In the genomic region with DNA sequence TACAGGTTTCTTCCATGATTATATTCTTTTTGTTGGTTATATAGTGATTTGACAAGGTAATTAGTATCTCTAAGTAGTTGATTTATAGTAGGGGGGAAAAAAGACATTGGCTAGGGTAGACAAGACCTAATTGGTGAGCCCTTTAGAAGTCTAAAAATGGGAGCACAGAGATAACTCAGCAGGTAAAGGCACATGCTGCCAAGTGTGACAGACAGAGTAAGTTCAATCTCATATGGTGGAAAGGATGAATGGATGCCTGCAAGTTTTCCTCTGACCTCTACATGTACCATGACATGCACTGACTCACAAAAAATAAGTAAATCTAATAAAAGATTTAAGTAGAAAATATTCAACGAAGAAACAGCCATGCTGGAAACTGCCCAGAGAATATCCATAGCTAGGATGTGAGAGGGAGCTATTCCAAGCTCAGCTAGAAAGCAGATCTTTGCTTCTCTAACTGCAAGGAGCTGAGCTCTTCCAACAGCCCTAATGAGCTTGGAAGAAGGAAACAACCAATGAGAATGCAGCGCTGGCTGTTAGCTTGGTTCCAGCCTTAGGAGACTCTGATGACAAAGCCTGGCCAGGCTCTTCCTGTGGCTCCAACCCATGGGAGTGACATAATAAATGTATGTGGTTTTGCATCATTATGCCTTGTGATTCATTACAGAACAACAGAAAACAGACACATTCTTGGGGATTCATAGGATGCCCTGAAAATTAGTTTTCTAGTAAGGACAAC, we compare ENCODE assay signal across 26 mouse cellular contexts.
DNase-seq lines count a peak whose midpoint lies in the region; ATAC-seq and TF ChIP-seq lines count a peak whose summit lies in the region.
"Had no signal": no experiment of that assay in that cellular context is flagged by ENCODE, and none has a peak within 500 bp of the region (broad histone marks: within the 10 kb centered on the region; RNA-seq: fewer than 3 reads in every experiment).

No protein-coding gene starts in this region.

- no peaks in the 10 kb centered on the region for H3K36me3 ChIP-seq in hindbrain, postnatal 0 days (ENCODE audit: insufficient read depth, low read length)
- no peaks in the 10 kb centered on the region for H3K36me3 ChIP-seq in hindbrain, embryonic 12.5 days
- H3K36me3 ChIP-seq in forebrain, embryonic 14.5 days (ENCODE audit: control insufficient read depth, insufficient read depth, low read length) = no peaks in the 10 kb centered on the region
- H3K36me3 ChIP-seq: G1E; heart, embryonic 12.5 days; hindbrain, embryonic 15.5 days; intestine, embryonic 15.5 days; liver, embryonic 13.5 days had no signal

- no peak overlapping the region for H3K27ac ChIP-seq in hindbrain, postnatal 0 days
- no peak overlapping the region for H3K27ac ChIP-seq in hindbrain, embryonic 12.5 days
- no peak overlapping the region for H3K27ac ChIP-seq in forebrain, embryonic 14.5 days (ENCODE audit: low read depth, low read length)
- H3K27ac ChIP-seq: hindbrain, embryonic 15.5 days; intestine, embryonic 15.5 days; left cerebral cortex, adult 2 months; liver, embryonic 13.5 days; stomach, postnatal 0 days had no signal

- no peaks in the 10 kb centered on the region for H3K4me1 ChIP-seq in hindbrain, postnatal 0 days (ENCODE audit: insufficient read depth, low read length)
- H3K4me1 ChIP-seq in hindbrain, embryonic 12.5 days = no peaks in the 10 kb centered on the region
- H3K4me1 ChIP-seq in forebrain, embryonic 14.5 days (ENCODE audit: control insufficient read depth, insufficient read depth, low read length) = peaks cover 4% of the 10 kb centered on the region; the same call in 1 of the 2 replicates
- H3K4me1 ChIP-seq: intestine, embryonic 15.5 days; liver, embryonic 13.5 days had no signal

- 65% methylated on average over 2 of the region's 2 CpGs for WGBS in hindbrain, postnatal 0 days
- 81% methylated on average over 2 of the region's 2 CpGs for WGBS in hindbrain, embryonic 12.5 days
- 63% methylated on average over 2 of the region's 2 CpGs for WGBS in forebrain, embryonic 14.5 days

- DNase-seq in embryo, embryonic 11 days = peak; percentile 10
- DNase-seq in embryo, embryonic 9.5 days (ENCODE audit: extremely low spot score) = no peak
- DNase-seq in hindbrain, postnatal 0 days (ENCODE audit: low spot score) = peak; percentile 44
- DNase-seq in forebrain, embryonic 14.5 days (ENCODE audit: low spot score) = peak; percentile 51
- no peak for DNase-seq in thymus, postnatal 0 days (ENCODE audit: low spot score)
- no peak for DNase-seq in heart, postnatal 14 days
- DNase-seq: adrenal gland, adult 2 months; B cell, adult 2 months; cerebellum, adult 2 months; gastrocnemius, postnatal 14 days; heart, adult 11 months; kidney, adult 8-10 months; kidney, postnatal 10 days; liver, embryonic 13.5 days; lung, adult 2 months; lung, postnatal 14 days; right cerebral cortex, postnatal 14 days; thymus, adult 2 months had no signal

- no peak overlapping the region for H3K4me3 ChIP-seq in hindbrain, postnatal 0 days (ENCODE audit: low read length)
- H3K4me3 ChIP-seq in hindbrain, embryonic 12.5 days = no peak overlapping the region
- H3K4me3 ChIP-seq in forebrain, embryonic 14.5 days (ENCODE audit: low read depth, low read length) = no peak overlapping the region
- H3K4me3 ChIP-seq: heart, embryonic 12.5 days; hindbrain, embryonic 15.5 days; intestine, embryonic 15.5 days; left cerebral cortex, adult 2 months; liver, embryonic 13.5 days had no signal

- no peak for TF ChIP-seq CTCF in hindbrain, postnatal 0 days (IDR thresholded peaks at IDR 0.05; ENCODE audit: low read depth)

- intact Hi-C loops in heart, postnatal 14 days (cut with DNase I) = no loop called here

- ATAC-seq in hindbrain, postnatal 0 days = no peak
- no peak for ATAC-seq in hindbrain, embryonic 12.5 days (ENCODE audit: low FRiP score)
- peak; percentile 70; the same call in 1 of the 2 replicates for ATAC-seq in forebrain, embryonic 14.5 days
- ATAC-seq: intestine, embryonic 15.5 days had no signal

- no peaks in the 10 kb centered on the region for H3K27me3 ChIP-seq in hindbrain, postnatal 0 days (ENCODE audit: insufficient read depth, low read length)
- no peaks in the 10 kb centered on the region for H3K27me3 ChIP-seq in hindbrain, embryonic 12.5 days
- no peaks in the 10 kb centered on the region for H3K27me3 ChIP-seq in forebrain, embryonic 14.5 days (replicated peaks; ENCODE audit: control insufficient read depth, insufficient read depth, low read length)
- H3K27me3 ChIP-seq: CH12.LX; heart, embryonic 12.5 days; hindbrain, embryonic 15.5 days; intestine, embryonic 15.5 days; liver, embryonic 13.5 days had no signal

- no peak overlapping the region for H3K4me2 ChIP-seq in hindbrain, postnatal 0 days (ENCODE audit: low read depth, low read length)
- H3K4me2 ChIP-seq in hindbrain, embryonic 12.5 days (replicated peaks) = no peak overlapping the region
- H3K4me2 ChIP-seq in forebrain, embryonic 14.5 days (ENCODE audit: low read length) = no peak overlapping the region
- H3K4me2 ChIP-seq: heart, embryonic 12.5 days; hindbrain, embryonic 15.5 days; intestine, embryonic 15.5 days; liver, embryonic 13.5 days had no signal

- no peak overlapping the region for H3K9ac ChIP-seq in hindbrain, postnatal 0 days (replicated peaks; ENCODE audit: low read length)
- H3K9ac ChIP-seq in hindbrain, embryonic 12.5 days = no peak overlapping the region
- H3K9ac ChIP-seq in forebrain, embryonic 14.5 days (ENCODE audit: low read length) = no peak overlapping the region
- H3K9ac ChIP-seq: heart, embryonic 12.5 days; hindbrain, embryonic 15.5 days; intestine, embryonic 15.5 days; liver, embryonic 13.5 days had no signal

- no peaks in the 10 kb centered on the region for H3K9me3 ChIP-seq in hindbrain, postnatal 0 days (ENCODE audit: low read length)
- no peaks in the 10 kb centered on the region for H3K9me3 ChIP-seq in hindbrain, embryonic 12.5 days (replicated peaks)
- H3K9me3 ChIP-seq in forebrain, embryonic 14.5 days (replicated peaks; ENCODE audit: control insufficient read depth, low read length) = no peaks in the 10 kb centered on the region
- H3K9me3 ChIP-seq: G1E; heart, embryonic 12.5 days; hindbrain, embryonic 15.5 days; intestine, embryonic 15.5 days; liver, embryonic 13.5 days had no signal

Comparison
In these comparisons a context has a peak if more than half of its experiments do, and no peak if none do; other contexts are left out.
1. DNase-seq: peak in embryo, embryonic 11 days (single experiment), hindbrain, postnatal 0 days (single experiment) and forebrain, embryonic 14.5 days (single experiment); none in embryo, embryonic 9.5 days (single experiment), thymus, postnatal 0 days (single experiment) and heart, postnatal 14 days (0 of 2).